Mouse (Mus musculus) testis, postnatal 14 days (tissue): ENCODE data around the gene Hoxd1.

Experiments used
- DNase-seq: peaks from one replicate; pipeline ENCODE4 v3.0.0; 2021; ENCODE audit warnings: low spot score

The Hoxd1 gene

DNA sequence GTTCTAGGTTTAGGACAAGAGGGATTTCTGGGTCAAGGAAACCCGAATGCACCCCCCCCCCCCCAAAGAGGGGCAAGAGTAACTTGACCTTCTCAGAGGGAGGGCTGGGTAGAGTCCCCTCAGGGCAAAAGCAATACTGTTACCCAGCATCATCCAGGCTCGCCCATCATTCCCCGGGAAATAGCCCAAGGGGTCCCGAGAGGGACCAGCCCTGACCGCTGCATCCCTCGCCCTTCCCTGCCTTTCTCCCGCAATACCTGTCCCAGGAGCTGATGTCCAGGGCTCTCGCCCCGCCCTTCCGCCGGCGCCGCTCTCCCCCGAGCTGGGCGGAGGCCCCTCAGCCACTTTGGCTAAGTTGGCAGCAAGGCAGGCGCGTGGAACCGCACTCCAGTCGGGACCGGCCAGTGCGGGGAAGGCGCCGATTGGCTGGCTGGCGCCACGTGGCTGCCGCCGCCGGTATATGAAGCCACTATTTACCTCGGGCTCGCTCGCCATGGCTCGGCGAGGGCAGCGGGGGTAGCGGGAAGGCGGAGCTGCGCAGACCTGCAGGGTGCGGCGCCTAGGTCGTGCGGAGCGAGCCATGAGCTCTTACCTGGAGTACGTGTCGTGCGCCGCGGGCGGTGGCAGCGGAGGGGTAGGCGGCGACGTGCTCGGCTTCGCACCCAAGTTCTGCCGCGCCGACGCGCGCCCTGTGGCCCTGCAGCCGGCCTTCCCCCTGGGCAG is at the start of gene Hoxd1:
Gene Hoxd1, plus strand, starts transcription at position 459 of the 723 bp plus-strand sequence.
- DNase-seq = peak; percentile 56

- no peak for DNase-seq
Observed at GRCm38 (mm10) chr2:74713239-74714150, 49.3 kb upstream of the Hoxd1 start.

DNA sequence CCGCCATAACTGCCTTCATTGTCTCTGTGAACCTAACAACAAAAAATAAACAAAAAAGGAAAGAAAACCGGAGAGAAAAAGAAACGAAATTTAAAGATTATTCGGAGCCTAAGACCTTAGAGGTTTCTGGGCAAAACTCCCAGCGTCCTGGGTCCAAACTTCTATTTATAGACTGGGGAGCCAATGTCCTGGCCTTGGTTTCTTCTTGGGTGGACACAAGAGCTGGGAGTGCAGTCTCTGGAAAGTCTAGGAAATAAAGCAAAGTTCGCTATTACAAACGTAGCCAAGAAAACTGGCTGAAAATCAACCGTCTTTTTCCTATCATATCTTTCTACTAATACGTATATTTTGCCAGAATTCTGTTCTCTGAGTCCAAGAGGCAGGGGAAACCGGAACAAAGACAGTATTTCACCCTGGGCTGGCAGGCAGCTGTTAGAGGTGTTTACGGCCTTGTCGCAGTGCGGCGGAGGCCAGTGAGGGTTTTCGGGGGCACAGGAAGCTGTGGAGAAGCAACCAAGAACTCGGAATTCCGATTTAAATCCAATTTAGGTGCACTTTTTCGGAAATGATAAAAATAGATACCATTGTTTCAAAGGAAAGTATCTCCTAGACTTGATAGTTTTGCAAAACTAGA is 48.5 kb upstream of the Hoxd1 start:
- no peak for DNase-seq

GRCm38 (mm10) chr2:74714881-74715280 is 47.9 kb upstream of the Hoxd1 start:
- no peak for DNase-seq

DNA sequence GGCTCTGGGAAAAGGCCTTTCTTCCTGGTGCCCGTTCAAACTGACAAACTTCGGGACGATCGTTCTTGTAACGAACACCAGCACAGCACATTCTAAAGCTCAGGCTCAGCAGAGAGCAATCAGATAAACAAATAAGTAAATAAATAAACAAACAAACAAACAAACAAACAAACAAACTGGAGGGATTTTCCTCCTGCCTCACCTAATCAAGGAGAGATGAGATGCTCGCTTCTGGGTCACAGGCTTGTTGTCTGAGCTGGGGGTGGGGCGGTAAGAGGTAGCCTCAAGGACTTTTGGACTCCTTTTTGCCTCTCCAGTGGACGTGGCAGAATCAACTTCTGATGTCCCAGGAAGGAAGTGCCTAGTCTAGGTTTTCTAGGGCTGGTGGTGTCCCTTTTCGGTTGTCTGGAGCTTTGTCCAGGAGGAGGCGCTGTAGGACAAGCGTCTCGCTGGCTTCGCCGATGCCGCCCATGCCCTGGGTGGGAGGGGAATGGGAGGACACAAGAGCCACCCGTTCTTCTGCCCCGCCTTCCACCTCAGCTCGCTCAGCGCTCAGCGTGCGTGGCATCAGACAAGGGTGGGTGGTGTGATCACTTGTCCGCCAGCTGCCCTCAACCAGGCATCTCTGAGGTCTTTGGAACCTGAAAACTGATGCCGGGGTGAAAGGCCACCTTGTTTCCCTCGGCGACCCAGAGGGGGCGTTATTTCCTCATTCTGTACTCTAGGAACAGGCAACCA is 47.1 kb upstream of the Hoxd1 start:
- DNase-seq = peak; percentile 84

DNA sequence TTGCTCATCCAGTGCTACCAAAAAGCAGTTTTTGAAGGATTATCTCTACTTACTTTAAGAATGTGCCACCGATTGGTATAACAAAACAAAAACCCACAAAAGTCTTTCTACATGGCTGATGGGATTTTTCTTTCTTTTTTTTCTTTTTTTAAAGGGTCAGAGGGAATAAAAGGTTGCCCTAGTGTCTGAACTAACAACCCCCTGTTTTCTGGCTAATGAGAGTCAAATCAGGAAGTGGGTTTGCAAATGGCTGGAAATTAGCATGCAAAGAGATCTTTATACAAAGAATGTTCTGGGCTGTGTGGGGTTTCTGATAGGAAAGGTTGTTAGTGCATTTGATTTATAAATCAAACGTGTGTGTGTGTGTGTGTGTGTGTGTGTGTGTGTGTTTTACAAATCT is 42.4 kb upstream of the Hoxd1 start:
- DNase-seq = no peak

DNA sequence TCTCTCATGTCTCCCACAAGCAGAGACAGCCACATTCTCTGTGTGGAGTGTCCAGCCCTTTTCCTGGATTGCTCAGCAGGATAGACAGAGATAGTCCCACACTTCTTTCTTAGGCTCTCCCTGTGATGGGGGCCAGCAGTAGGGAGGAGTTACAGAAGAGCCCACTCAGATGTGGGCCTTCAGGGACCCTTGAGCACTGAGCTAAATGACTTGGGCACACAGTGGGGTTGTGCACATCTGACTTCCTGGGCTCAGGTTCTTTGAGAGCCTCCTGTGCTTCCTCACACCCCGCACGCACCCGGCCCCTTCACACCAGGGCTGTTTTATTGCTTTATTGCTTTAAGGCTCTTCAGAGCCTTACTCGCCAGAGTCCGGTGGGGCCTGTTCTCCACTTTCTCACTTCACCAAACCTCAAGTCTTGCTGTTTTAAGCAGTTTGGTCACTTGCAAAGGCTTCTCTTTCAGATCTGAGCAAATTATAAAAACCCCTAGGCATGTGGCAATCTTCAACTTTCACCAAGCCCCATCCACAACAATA is 41.8 kb upstream of the Hoxd1 start:
- no peak for DNase-seq

GRCm38 (mm10) chr2:74721882-74722281 is 40.9 kb upstream of the Hoxd1 start:
- no peak for DNase-seq

- DNase-seq = no peak
Observed at GRCm38 (mm10) chr2:74722949-74723348, 39.8 kb upstream of the Hoxd1 start.

- DNase-seq = no peak
Observed at GRCm38 (mm10) chr2:74724244-74725015, 38.4 kb upstream of the Hoxd1 start.

- no peak for DNase-seq
Observed at GRCm38 (mm10) chr2:74725171-74725570, 37.6 kb upstream of the Hoxd1 start.

DNA sequence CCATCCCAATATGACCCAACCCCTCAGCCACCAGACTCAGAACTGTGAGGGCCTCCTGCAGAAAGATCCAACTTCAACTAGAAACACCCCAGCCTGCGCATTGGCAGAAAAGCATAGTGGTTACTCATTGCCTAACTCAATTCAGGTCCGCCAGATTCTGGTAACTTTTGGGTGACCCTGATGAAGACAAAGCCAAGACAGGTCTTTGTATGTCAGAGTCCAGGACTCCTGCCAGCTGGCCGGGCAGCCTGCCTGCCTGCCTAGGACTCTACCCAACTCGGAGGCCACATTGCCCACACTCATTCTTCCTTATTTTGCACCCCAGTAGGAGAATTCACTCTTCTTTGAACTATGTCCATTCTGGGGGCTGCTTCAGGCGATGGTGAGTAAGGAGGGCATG is 36.2 kb upstream of the Hoxd1 start, which contains the start of gene Gm28230:
Gene Gm28230, plus strand, starts transcription at position 178 of the 400 bp plus-strand sequence.
- no peak for DNase-seq

DNA sequence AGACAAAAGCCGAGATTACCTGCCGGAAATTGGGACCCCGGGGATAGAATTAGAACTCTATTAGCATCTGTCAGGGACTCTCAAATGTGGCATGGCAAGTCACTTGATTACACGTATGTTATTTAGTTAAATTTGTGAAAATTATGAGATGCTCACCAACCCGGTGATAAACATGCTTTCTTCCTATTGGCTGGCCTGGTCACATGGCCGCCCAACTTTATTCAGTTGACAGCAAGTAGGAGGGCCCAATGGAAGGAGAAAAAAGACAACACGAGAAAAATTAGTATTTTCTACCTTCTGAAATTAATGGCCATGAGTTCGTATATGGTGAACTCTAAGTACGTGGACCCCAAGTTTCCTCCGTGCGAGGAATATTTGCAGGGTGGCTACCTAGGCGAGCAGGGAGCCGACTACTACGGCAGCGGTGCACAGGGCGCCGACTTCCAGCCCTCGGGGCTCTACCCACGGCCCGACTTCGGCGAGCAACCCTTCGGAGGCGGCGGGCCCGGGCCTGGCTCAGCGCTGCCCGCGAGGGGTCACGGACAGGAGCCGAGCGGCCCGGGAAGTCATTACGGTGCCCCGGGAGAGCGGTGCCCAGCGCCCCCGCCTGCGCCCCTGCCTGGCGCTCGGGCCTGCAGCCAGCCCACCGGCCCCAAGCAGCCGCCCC is 35.7 kb upstream of the Hoxd1 start:
- DNase-seq = no peak

DNA sequence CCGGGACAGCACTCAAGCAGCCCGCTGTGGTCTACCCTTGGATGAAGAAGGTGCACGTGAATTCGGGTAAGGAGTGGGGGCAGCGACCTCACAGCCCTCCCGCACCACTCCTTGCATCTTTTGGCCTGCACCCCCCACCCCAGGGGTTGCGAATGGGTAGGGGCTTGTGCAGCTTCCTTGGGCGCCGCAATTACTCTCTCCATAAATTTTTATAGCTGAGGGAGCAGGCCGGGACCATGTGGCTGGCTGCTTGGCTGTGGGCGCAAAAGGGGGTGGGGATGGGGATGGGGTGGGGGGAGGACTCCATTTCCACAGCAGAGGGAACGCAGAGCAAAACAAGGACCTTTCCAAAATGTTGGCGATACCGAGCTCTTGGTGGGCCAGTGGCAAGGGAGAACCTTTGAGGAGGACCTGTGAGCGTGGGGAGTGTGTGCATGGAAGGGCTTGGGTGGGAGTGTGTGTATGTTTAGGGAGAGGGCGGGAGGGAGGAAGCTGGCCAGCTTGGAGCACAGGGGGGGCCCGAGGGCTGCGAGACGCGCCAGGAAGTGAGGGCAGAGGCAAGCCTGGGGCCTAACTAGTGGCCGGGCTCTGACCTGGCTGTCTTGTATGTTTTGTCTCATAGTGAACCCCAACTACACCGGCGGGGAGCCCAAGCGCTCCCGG is 35.0 kb upstream of the Hoxd1 start:
- DNase-seq = no peak

GRCm38 (mm10) chr2:74728303-74728680 is 34.5 kb upstream of the Hoxd1 start:
- DNase-seq = no peak

DNA sequence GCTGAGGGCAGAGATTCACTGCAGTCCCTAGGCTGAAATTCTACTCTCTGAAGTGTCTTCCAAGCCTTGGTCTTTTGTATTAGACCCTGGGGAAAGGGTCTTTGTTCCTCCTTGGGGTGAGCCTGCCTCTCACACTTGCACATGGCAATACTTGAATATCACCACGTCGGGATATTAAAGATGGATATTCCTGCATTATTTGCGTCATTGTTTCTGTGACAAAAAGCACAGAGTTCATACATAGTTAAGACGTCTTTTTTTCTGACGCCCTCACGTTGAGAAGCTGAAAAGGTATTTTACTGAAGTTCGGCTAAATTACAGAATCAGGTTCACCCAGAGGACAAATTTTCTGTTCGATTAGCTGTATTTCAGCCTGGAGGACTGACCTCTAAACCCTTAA is 32.4 kb upstream of the Hoxd1 start:
- DNase-seq = no peak

DNA sequence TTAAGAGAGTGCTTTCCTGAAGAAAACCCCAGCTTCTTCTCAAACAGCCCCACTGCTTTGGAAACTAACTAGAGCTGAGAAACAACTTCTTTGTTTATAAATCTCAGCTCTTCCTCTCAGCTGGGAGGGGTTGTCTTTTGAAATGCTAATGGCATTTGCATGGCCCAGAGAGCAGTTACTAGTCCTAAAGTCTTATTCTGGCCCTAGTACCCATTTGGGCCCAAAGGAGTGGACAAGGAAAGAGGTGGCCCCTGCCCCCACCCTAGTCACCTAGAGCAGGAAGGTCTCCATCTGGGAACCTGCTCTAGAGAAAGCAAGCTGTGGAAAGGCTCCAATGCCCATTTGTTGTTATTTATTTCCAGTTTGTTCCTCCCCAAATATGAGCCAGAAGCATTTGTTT is 31.7 kb upstream of the Hoxd1 start:
- DNase-seq = no peak

GRCm38 (mm10) chr2:74731799-74732512 is 30.8 kb upstream of the Hoxd1 start:
- DNase-seq = no peak
